Mouse (Mus musculus): ENCODE results near the gene Rheb. TPM values are rescaled to one million over a fixed set of nuclear protein-coding genes. Genes with fewer than 3 reads are reported as not detected.

Gene Rheb
- total and polyA plus RNA-seq, 3 experiments = 17.0 to 64.1 (median 46.2) TPM

GRCm38 (mm10) chr5:24757816-24758215 is 84.6 kb downstream of the Rheb start, which contains the start of gene Crygn:
TSS of gene Crygn (minus strand) at chr5:24758008.
- Histone ChIP-seq H3K4me2 (ENCODE audit: insufficient read depth, low read depth, poor library complexity, severe bottlenecking) (no peak within 1 kb of the TSS), H3K9me3 (replicated peaks; ENCODE audit: low read length) (peaks cover 2% of the 10 kb centered on the region), H3K4me1 (ENCODE audit: control insufficient read depth in 1 of 2, insufficient read depth in 2 of 2) (peaks cover 4 to 26% of the 10 kb centered on the region in 2 experiments; a peak in 3 of 4 replicates), H3K4me3 (replicated peaks in 1 of 3; ENCODE audit: low read depth in 2 of 3, low read length in 2 of 3, poor library complexity in 1 of 3) (no peak within 1 kb of the TSS), H3K27me3 (replicated peaks) (no peaks in the 10 kb centered on the region), H3K36me3 (replicated peaks in 1 of 2; ENCODE audit: control insufficient read depth in 1 of 2, insufficient read depth in 1 of 2, low read length in 1 of 2) (no peaks in the 10 kb centered on the region), H3K79me2 (replicated peaks; ENCODE audit: control insufficient read depth, extremely low read depth, insufficient read depth, poor library complexity, severe bottlenecking) (no peaks in the 10 kb centered on the region), H3K27ac (ENCODE audit: insufficient read depth, low read depth) (no peak within 1 kb of the TSS), H3K9ac (ENCODE audit: insufficient read depth, low read depth) (no peak within 1 kb of the TSS)
- DNase-seq (ENCODE audit: extremely low read depth) = no peak
- dilution Hi-C loops (cut with MboI; ENCODE audit: extremely low pct_ligation_motif_present, extremely low pct_unique_long_range_greater_than_20kb, low sequenced_read_pairs) (no loop called here), in situ Hi-C loops (cut with MboI; ENCODE audit: low pct_ligation_motif_present, low pct_unique_long_range_greater_than_20kb, low sequenced_read_pairs) (no loop called here)
- TF ChIP-seq PAX5 (IDR thresholded peaks at IDR 0.05; ENCODE audit: low read length) (no peak), ETS1 (conservative IDR thresholded peaks at IDR 0.05; ENCODE audit: low read depth, low read length) (no peak), ZNF384 (IDR thresholded peaks at IDR 0.05; ENCODE audit: low read depth, low read length) (no peak), NRF1 (IDR thresholded peaks at IDR 0.05; ENCODE audit: low read depth, low read length) (no peak), KAT2A (IDR thresholded peaks at IDR 0.05; ENCODE audit: insufficient replicate concordance, low read length) (no peak), CTCF (conservative IDR thresholded peaks at IDR 0.05 in 1 of 2, IDR thresholded peaks at IDR 0.05 in 1 of 2; ENCODE audit: low read depth in 2 of 2, low read length in 2 of 2) (no peak), RAD21 (IDR thresholded peaks at IDR 0.05; ENCODE audit: low read depth, low read length) (no peak), USF2 (conservative IDR thresholded peaks at IDR 0.05; ENCODE audit: low read depth, low read length) (no peak), MAFK (IDR thresholded peaks at IDR 0.05; ENCODE audit: insufficient replicate concordance, low read length) (no peak), ZMIZ1 (IDR thresholded peaks at IDR 0.05; ENCODE audit: low read depth, low read length) (no peak), JUND (conservative IDR thresholded peaks at IDR 0.05; ENCODE audit: low read depth, low read length) (no peak), MAX (IDR thresholded peaks at IDR 0.05; ENCODE audit: low read length) (no peak), ELF1 (IDR thresholded peaks at IDR 0.05; ENCODE audit: low read depth, low read length) (no peak), JUN (IDR thresholded peaks at IDR 0.05; ENCODE audit: insufficient read depth, low read depth, low read length) (no peak), UBTF (IDR thresholded peaks at IDR 0.05; ENCODE audit: low read depth, low read length) (no peak)

- in situ Hi-C loops (cut with MboI; ENCODE audit: low pct_ligation_motif_present, low pct_unique_long_range_greater_than_20kb, low sequenced_read_pairs) (no loop called here), dilution Hi-C loops (cut with MboI; ENCODE audit: extremely low pct_ligation_motif_present, extremely low pct_unique_long_range_greater_than_20kb, low sequenced_read_pairs) (no loop called here)
- no peak for DNase-seq (ENCODE audit: extremely low read depth)
These were observed 85.5 kb downstream of the Rheb start for GRCm38 (mm10) chr5:24756931-24757330.

More at GRCm38 (mm10) chr5:24756931-24757330, 85.5 kb downstream of the Rheb start:
- TF ChIP-seq USF1 (IDR thresholded peaks at IDR 0.05; ENCODE audit: low read depth, low read length) (no peak), SIN3A (IDR thresholded peaks at IDR 0.05; ENCODE audit: low read length) (no peak), JUN (IDR thresholded peaks at IDR 0.05; ENCODE audit: insufficient read depth, low read depth, low read length) (no peak), NRF1 (IDR thresholded peaks at IDR 0.05; ENCODE audit: low read depth, low read length) (no peak), ZMIZ1 (IDR thresholded peaks at IDR 0.05; ENCODE audit: low read depth, low read length) (no peak), RAD21 (IDR thresholded peaks at IDR 0.05; ENCODE audit: low read depth, low read length) (no peak), ZNF384 (IDR thresholded peaks at IDR 0.05; ENCODE audit: low read depth, low read length) (no peak), ZKSCAN1 (IDR thresholded peaks at IDR 0.05; ENCODE audit: borderline replicate concordance, low read depth, low read length) (no peak), E2F4 (IDR thresholded peaks at IDR 0.05; ENCODE audit: insufficient replicate concordance, low read depth, low read length) (no peak), MYC (IDR thresholded peaks at IDR 0.05; ENCODE audit: low read depth, low read length) (no peak), USF2 (conservative IDR thresholded peaks at IDR 0.05; ENCODE audit: low read depth, low read length) (no peak), PAX5 (IDR thresholded peaks at IDR 0.05; ENCODE audit: low read length) (no peak), IRF4 (IDR thresholded peaks at IDR 0.05; ENCODE audit: low read depth, low read length) (no peak), MAFK (IDR thresholded peaks at IDR 0.05; ENCODE audit: insufficient replicate concordance, low read length) (no peak), MXI1 (IDR thresholded peaks at IDR 0.05; ENCODE audit: low read depth, low read length) (no peak), EP300 (IDR thresholded peaks at IDR 0.05; ENCODE audit: low read length) (no peak), CTCF (conservative IDR thresholded peaks at IDR 0.05 in 1 of 2, IDR thresholded peaks at IDR 0.05 in 1 of 2; ENCODE audit: low read depth in 2 of 2, low read length in 2 of 2) (no peak)
- Histone ChIP-seq H3K4me1 (ENCODE audit: control insufficient read depth in 1 of 2, insufficient read depth in 2 of 2) (peaks cover 8 to 35% of the 10 kb centered on the region in 2 experiments; a peak in 3 of 4 replicates), H3K36me3 (replicated peaks in 1 of 2; ENCODE audit: control insufficient read depth in 1 of 2, insufficient read depth in 1 of 2, low read length in 1 of 2) (no peaks in the 10 kb centered on the region), H3K4me3 (replicated peaks in 1 of 3; ENCODE audit: low read depth in 2 of 3, low read length in 2 of 3, poor library complexity in 1 of 3) (no peak overlapping the region), H3K4me2 (ENCODE audit: insufficient read depth, low read depth, poor library complexity, severe bottlenecking) (no peak overlapping the region), H3K9ac (ENCODE audit: insufficient read depth, low read depth) (no peak overlapping the region), H3K27me3 (replicated peaks) (no peaks in the 10 kb centered on the region), H3K27ac (ENCODE audit: insufficient read depth, low read depth) (no peak overlapping the region), H3K9me3 (replicated peaks; ENCODE audit: low read length) (peaks cover 2% of the 10 kb centered on the region), H3K79me2 (replicated peaks; ENCODE audit: control insufficient read depth, extremely low read depth, insufficient read depth, poor library complexity, severe bottlenecking) (no peaks in the 10 kb centered on the region)
